ENCODE assay signal across 22 mouse cellular contexts in the genomic region with DNA sequence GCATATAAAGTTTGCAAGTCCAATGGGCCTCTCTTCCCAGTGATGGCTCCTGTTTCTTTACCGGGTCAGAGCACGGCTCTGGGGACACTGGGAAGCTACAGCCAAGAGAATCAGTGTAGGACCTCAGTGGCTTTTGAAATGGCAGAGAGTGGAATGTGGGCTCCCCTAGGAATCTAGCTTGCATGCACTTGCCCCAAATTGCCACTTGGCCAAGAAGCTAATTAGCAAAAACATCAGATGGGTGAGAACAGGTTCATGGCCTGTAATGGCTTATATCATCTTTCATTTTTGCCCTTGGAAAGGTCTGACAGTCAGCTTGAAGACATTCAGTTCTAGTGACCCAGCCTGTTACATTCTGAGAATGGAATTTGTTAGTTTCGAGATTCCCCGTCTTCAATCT. TPM values are rescaled to one million over a fixed set of nuclear protein-coding genes. Genes with fewer than 3 reads are reported as not detected.
DNase-seq lines count a peak whose midpoint lies in the region; ATAC-seq and TF ChIP-seq lines count a peak whose summit lies in the region.
"Had no signal": no experiment of that assay in that cellular context is flagged by ENCODE, and none has a peak within 500 bp of the region (broad histone marks: within the 10 kb centered on the region; RNA-seq: fewer than 3 reads in every experiment).

No protein-coding gene starts in this region.

- intact Hi-C loops in gastrocnemius, adult 2 months (cut with DNase I): no loop called here
- intact Hi-C loops in gastrocnemius, postnatal 36 days (cut with DNase I): no loop called here

- H3K27ac ChIP-seq in gastrocnemius, adult 2 months: peak overlapping the region; percentile 77
- no peak overlapping the region for H3K27ac ChIP-seq in liver, embryonic 12.5 days

- H3K4me2 ChIP-seq in liver, embryonic 12.5 days: no peak overlapping the region

- H3K9me3 ChIP-seq in liver, embryonic 12.5 days (replicated peaks): no peaks in the 10 kb centered on the region
- H3K9me3 ChIP-seq: G1E had no signal

- H3K9ac ChIP-seq in liver, embryonic 12.5 days: no peak overlapping the region

- no peak for TF ChIP-seq CTCF in gastrocnemius, adult 2 months (IDR thresholded peaks at IDR 0.05)

- ATAC-seq in liver, embryonic 12.5 days: no peak
- ATAC-seq: activated CD4-positive, CD25-positive, alpha-beta regulatory T cell, adult 4 months; CD4-positive, CD25-positive, alpha-beta regulatory T cell, adult 4 months; Patski had no signal

- peak; percentile 51 for DNase-seq in gastrocnemius, adult 18-20 months (ENCODE audit: low spot score)
- DNase-seq in gastrocnemius, postnatal 4 days (ENCODE audit: low spot score in 2 of 2): no peak
- peak; percentile 27 for DNase-seq in gastrocnemius, adult 2 months
- DNase-seq in gastrocnemius, postnatal 36 days: no peak
- DNase-seq in skeletal muscle tissue, adult 2 months (ENCODE audit: low read depth, low spot score): peak; percentile 60
- DNase-seq: adrenal gland, adult 2 months; adrenal gland, adult 8-10 months; adrenal gland, postnatal 10 days; adrenal gland, postnatal 14 days; adrenal gland, postnatal 25 days; adrenal gland, postnatal 36 days; B cell, adult 2 months; cerebellum, adult 11 months; cerebellum, adult 11-12 months; cerebellum, adult 18-20 months had no signal

- peaks cover 4% of the 10 kb centered on the region; the same call in 1 of the 2 replicates for H3K4me1 ChIP-seq in liver, embryonic 12.5 days

- no peak overlapping the region for H3K4me3 ChIP-seq in gastrocnemius, adult 2 months
- no peak overlapping the region for H3K4me3 ChIP-seq in liver, embryonic 12.5 days

- no peaks in the 10 kb centered on the region for H3K27me3 ChIP-seq in liver, embryonic 12.5 days (replicated peaks)
- H3K27me3 ChIP-seq: CH12.LX had no signal

- no peaks in the 10 kb centered on the region for H3K36me3 ChIP-seq in liver, embryonic 12.5 days
- H3K36me3 ChIP-seq: G1E had no signal

- WGBS in liver, embryonic 12.5 days (ENCODE audit: insufficient replicate concordance): 86% methylated on average over 4 of the region's 4 CpGs

RNA-seq across cellular contexts. Expression of gene Amot, which starts 9.6 kb away (rescaled TPM):
- total RNA-seq in gastrocnemius, adult 18-20 months (2021): 100 to 1,000 TPM in 1 of 2 experiments, 10 to 100 TPM in 1; 96.6 to 109 TPM
- total RNA-seq in gastrocnemius, postnatal 4 days (2021): 100 to 1,000 TPM; 163 to 171 TPM
- 100 to 1,000 TPM in 1 of 2 experiments, 10 to 100 TPM in 1; 82.8 to 116 TPM for total RNA-seq in gastrocnemius, adult 2 months (2021)
- 100 to 1,000 TPM in 1 of 2 experiments, 10 to 100 TPM in 1; 93.4 to 114 TPM for total RNA-seq in gastrocnemius, postnatal 36 days (2021)
- polyA plus RNA-seq in liver, embryonic 12.5 days (2016; fragmentation: Nextera tagmentation; extraction: Ambion mirVana): 8.9 and 9.0 TPM in 2 replicates
- total RNA-seq: CH12.LX, MEL had no signal

Comparison
In these comparisons a context has a peak if more than half of its experiments do, and no peak if none do; other contexts are left out.
1. DNase-seq: peak in gastrocnemius, adult 18-20 months (single experiment), gastrocnemius, adult 2 months (single experiment) and skeletal muscle tissue, adult 2 months (single experiment); none in gastrocnemius, postnatal 4 days (0 of 2) and gastrocnemius, postnatal 36 days (0 of 2).